Mouse (Mus musculus) midbrain, embryonic 13.5 days (tissue): ENCODE measurements around the gene Mtch1. TPM values are rescaled to one million over a fixed set of nuclear protein-coding genes. Genes with fewer than 3 reads are reported as not detected.

Source experiments
- ATAC-seq: fragments of 200-750 bp; cut with Nextera tagmentation; 2 replicates; pipeline ENCODE4 v1.8.0; 2017; ENCODE audit warnings: mild to moderate bottlenecking, moderate TSS enrichment, moderate library complexity
- H3K27ac ChIP-seq: fragments of 300-500 bp; sonication (generic); 2 replicates; pipeline ENCODE4 v1.5.1; 2015; ENCODE audit warnings: inconsistent platforms, mild to moderate bottlenecking, moderate library complexity
- H3K27me3 ChIP-seq: fragments of 300-500 bp; sonication (generic); 2 replicates; pipeline ENCODE4 v1.6.1; 2015; ENCODE audit warnings: mild to moderate bottlenecking, inconsistent platforms
- H3K36me3 ChIP-seq: fragments of 300-500 bp; sonication (generic); 2 replicates; pipeline ENCODE4 v1.6.1; 2015; ENCODE audit warnings: mild to moderate bottlenecking, inconsistent platforms
- H3K4me1 ChIP-seq: fragments of 300-500 bp; sonication (generic); replicated peaks from 2 replicates; pipeline ENCODE4 v1.6.1; 2015; ENCODE audit warnings: inconsistent platforms
- H3K4me2 ChIP-seq: fragments of 300-500 bp; sonication (generic); replicated peaks from 2 replicates; pipeline ENCODE4 v1.6.1; 2015; ENCODE audit warnings: moderate library complexity, mild to moderate bottlenecking, inconsistent platforms
- H3K4me3 ChIP-seq: fragments of 300-500 bp; sonication (generic); replicated peaks from 2 replicates; pipeline ENCODE4 v1.5.1; 2015; ENCODE audit warnings: mild to moderate bottlenecking, inconsistent platforms
- H3K9ac ChIP-seq: fragments of 300-500 bp; sonication (generic); replicated peaks from 2 replicates; pipeline ENCODE4 v1.6.1; 2015; ENCODE audit warnings: mild to moderate bottlenecking, inconsistent platforms
- H3K9me3 ChIP-seq: fragments of 300-500 bp; sonication (generic); 2 replicates; pipeline ENCODE4 v1.6.1; 2016; ENCODE audit warnings: mild to moderate bottlenecking, inconsistent platforms
- WGBS: fragments of 180-500 bp; shearing (Covaris S2); methylation state at CpG from one replicate; pipeline ENCODE4 v1.1.7; 2015; 5-methylcytosine and 5-hydroxymethylcytosine counted together
- polyA plus RNA-seq: library from polyadenylated mRNA; unstranded; fragments of >200 nt; fragmentation: Nextera tagmentation; extraction: Ambion mirVana; gene quantifications from 2 replicates; pipeline ENCODE4 v1.2.1, GENCODE M21; 2015

Mtch1 gene
- polyA plus RNA-seq, 1 experiment from 2014 or later = 461 TPM

DNA sequence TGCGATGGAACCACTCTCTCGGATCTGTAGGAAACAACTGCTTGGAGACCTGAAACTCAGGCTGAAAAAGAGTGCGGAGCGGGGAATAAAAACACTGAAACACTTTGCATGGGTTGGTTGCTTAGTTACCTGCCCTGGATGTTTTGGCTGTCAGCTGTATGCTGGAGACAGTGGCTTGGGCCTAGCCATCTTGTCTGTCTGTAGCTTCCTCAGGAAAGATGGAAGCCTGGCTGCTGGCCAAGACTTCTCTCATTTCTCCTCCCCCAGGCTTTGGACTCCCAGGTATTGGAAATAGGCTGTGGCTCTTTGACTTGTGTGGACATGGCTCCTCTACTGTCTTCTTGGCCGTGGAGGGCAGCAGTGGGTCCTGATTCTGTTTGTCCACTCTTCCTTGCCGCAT is 46.3 kb downstream of the Mtch1 start:
- H3K9ac ChIP-seq = no peak overlapping the region
- peaks cover 57% of the 10 kb centered on the region for H3K36me3 ChIP-seq
- no peaks in the 10 kb centered on the region for H3K27me3 ChIP-seq
- peaks cover 8% of the 10 kb centered on the region; the same call in 1 of the 2 replicates for H3K4me1 ChIP-seq
- ATAC-seq = no peak
- H3K9me3 ChIP-seq = no peaks in the 10 kb centered on the region
- H3K27ac ChIP-seq = no peak overlapping the region
- WGBS = 91% methylated on average over 6 of the region's 6 CpGs
- no peak overlapping the region for H3K4me2 ChIP-seq
- no peak overlapping the region for H3K4me3 ChIP-seq

DNA sequence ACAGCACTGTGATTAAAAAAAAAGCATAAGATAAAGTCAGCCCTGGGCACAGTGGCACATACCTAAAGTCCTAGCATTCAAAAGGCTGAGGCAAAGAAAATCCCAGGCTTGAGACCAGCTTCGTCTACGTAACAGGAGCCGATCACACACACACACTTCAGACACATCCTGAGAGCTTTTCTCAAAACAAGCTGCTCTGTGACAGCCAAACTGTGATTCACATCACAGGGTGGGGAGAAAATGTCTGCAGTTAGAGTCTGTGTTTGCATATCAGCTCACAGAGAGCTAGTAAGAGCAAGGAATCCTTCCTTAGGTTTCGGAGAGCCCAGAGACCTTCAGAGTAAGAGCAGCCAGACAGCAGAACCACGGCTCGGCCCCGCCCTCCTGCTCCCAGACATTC is 46.8 kb downstream of the Mtch1 start:
- no peak for ATAC-seq
- Histone ChIP-seq H3K36me3 (peaks cover 62% of the 10 kb centered on the region), H3K4me3 (no peak overlapping the region), H3K27ac (no peak overlapping the region), H3K4me1 (peaks cover 7% of the 10 kb centered on the region; the same call in 1 of the 2 replicates), H3K4me2 (no peak overlapping the region), H3K9me3 (no peaks in the 10 kb centered on the region), H3K27me3 (no peaks in the 10 kb centered on the region), H3K9ac (no peak overlapping the region)
- 95% methylated on average over 7 of the region's 7 CpGs for WGBS

DNA sequence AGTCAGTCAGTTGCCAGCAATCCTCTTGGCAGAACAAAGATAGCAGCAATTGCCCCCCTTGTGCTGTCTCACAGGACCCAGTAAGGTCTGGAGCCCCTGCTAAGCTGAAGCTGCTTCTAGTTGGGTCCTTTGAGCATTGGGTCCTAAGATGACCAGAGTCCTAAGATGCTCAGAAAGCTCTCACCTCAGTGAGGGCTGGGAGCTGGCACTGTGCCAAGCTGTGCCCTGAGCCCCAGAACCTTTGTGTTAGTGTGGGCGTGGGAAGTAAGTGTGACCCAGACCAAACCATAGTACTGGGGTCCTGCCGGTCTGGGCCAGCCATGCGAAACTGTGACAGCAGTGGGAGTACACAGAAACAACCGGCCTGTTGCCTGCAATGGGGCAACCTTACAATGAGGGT is 48.5 kb downstream of the Mtch1 start:
- Histone ChIP-seq H3K9ac (no peak overlapping the region), H3K9me3 (no peaks in the 10 kb centered on the region), H3K27ac (no peak overlapping the region), H3K4me3 (no peak overlapping the region), H3K4me1 (no peaks in the 10 kb centered on the region), H3K27me3 (no peaks in the 10 kb centered on the region), H3K4me2 (no peak overlapping the region), H3K36me3 (peaks cover 79% of the 10 kb centered on the region)
- ATAC-seq = no peak
- WGBS = 81% methylated on average over 4 of the region's 4 CpGs

DNA sequence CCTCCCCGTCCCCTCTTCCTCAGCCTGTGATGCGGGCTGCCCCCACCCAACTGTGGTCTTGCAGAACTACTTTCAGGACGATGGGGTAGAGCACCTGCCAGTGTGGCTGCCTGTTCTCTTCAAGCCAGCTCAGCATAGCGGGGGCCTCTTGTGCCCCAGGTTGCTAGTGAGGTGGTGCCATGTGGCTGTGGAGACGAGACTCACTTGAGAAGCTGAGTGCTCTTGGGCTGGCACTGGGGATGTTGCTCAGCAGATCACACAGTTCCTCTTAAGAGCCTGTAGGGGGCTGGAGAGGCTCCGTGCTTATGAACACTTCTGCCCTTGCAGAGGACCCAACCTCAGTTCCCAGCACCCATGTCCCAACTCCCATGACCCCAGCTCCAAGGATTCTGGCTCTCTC is 49.9 kb downstream of the Mtch1 start:
- no peaks in the 10 kb centered on the region for H3K4me1 ChIP-seq
- ATAC-seq = no peak

DNA sequence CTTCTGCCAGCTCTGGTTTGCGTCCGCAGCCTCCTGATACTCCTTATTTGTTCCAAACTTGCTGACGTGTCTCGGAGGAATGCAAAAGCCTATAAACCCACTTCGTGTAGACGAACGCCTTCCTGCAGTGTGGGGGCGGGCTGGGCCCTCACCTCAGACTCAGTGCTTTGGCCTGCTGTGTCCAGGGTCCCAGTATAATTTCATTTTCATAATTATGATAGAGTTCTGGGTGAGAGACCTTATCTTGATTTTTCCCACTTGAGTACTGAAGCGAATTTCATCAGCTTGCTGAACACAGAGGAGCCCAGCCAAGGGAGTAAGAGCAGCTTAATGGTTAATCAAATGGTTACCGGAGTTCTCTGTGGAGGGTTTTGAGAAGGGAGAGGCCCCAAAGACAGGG is 50.4 kb downstream of the Mtch1 start:
- H3K9ac ChIP-seq = no peak overlapping the region
- H3K36me3 ChIP-seq = peaks cover 92% of the 10 kb centered on the region
- no peak for ATAC-seq
- no peak overlapping the region for H3K4me3 ChIP-seq
- H3K27me3 ChIP-seq = no peaks in the 10 kb centered on the region
- H3K9me3 ChIP-seq = no peaks in the 10 kb centered on the region
- WGBS = 91% methylated on average over 10 of the region's 10 CpGs
- H3K27ac ChIP-seq = no peak overlapping the region
- H3K4me2 ChIP-seq = no peak overlapping the region
- no peaks in the 10 kb centered on the region for H3K4me1 ChIP-seq

More for the DNA sequence above, 49.9 kb downstream of the Mtch1 start:
- Histone ChIP-seq H3K27me3 (no peaks in the 10 kb centered on the region), H3K9ac (no peak overlapping the region), H3K4me2 (no peak overlapping the region), H3K27ac (no peak overlapping the region), H3K9me3 (no peaks in the 10 kb centered on the region), H3K4me3 (no peak overlapping the region), H3K36me3 (peaks cover 89% of the 10 kb centered on the region)
- 89% methylated on average over 6 of the region's 6 CpGs for WGBS

DNA sequence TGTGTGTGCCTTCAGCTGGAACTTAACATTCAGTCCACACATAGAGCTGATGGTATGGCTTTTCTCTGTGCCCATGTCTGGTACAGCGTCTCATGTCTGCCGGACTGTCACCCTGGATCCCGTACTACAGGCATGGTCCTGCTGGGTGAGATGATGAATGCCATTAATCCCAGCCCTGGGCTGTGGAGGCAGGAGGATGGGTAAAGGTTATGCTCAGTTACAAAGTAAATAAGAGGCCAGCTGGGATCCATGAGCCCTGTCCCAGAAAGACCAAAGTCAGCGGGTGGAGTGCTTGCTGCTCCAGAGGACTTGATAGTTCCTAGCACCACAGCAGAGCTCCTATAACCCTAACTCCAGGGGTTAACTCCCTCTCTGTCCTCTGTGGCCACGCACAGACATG is 51.9 kb downstream of the Mtch1 start:
- Histone ChIP-seq H3K9ac (no peak overlapping the region), H3K4me3 (no peak overlapping the region), H3K4me1 (no peaks in the 10 kb centered on the region), H3K27ac (no peak overlapping the region), H3K36me3 (peaks cover 88% of the 10 kb centered on the region), H3K27me3 (no peaks in the 10 kb centered on the region), H3K4me2 (no peak overlapping the region), H3K9me3 (no peaks in the 10 kb centered on the region)
- WGBS = 77% methylated on average over 5 of the region's 5 CpGs
- no peak for ATAC-seq

DNA sequence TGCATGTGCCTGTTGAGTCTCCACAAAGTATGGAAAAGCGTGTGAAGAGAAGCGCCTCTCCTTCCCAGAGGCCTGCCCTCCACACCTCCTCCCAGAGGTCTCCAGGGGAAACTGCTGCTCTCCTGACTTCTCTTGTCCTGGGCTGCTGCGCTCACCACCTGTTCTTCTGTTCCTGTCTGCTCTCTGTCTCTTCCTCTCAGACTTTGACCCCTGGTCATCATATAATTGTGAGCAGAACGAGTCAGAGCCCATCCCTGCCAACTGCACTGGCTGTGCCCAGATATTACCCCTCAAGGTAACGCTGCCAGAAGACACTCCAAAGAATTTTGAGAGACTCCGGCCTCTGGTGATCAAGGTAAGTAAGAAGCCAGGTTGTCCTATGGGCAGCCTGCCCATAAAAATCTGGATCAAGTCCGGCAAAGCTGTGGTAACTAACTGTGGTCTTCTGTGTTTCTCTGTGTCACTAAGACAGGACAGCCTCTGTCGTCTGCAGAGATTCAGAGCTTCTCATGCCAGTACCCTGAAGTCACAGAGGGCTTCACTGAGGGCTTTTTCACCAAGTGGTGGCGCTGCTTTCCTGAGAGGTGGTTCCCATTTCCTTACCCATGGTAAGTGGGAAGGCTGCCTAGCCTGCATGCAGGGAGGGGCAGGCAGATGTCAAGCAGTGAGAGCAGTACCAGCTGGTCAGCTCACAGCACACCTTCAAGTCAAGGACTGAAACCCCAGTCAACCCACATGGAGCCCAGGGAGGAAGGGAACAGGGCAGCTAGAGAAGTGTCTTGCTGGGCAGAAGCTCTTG is 53.7 kb downstream of the Mtch1 start:
- H3K4me1 ChIP-seq = no peaks in the 10 kb centered on the region
- H3K9ac ChIP-seq = no peak overlapping the region
- H3K4me2 ChIP-seq = no peak overlapping the region
- WGBS = 86% methylated on average over 9 of the region's 9 CpGs
- H3K9me3 ChIP-seq = no peaks in the 10 kb centered on the region
- peaks cover 70% of the 10 kb centered on the region for H3K36me3 ChIP-seq
- no peak overlapping the region for H3K4me3 ChIP-seq
- H3K27me3 ChIP-seq = no peaks in the 10 kb centered on the region
- ATAC-seq = no peak
- no peak overlapping the region for H3K27ac ChIP-seq

DNA sequence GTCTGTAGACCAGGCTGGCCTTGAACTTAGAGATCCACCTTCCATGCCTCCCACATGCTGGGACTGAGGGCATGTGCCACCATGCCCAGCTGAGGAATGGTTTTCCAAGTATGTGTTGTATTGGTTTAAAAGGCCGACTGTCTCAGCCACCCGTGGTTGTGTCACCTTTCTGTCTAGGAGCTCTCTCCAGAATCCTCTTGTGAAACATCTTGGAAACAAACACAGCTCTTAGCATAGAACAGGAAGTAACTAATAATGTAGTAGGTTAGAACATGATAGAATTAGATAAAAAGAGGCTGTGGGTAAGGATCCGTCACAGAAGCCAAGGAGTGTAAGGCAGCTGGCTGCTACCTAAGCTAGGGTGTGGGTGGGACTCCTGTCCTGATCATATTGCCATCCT is 54.7 kb downstream of the Mtch1 start:
- Histone ChIP-seq H3K4me1 (no peaks in the 10 kb centered on the region), H3K9me3 (no peaks in the 10 kb centered on the region), H3K27me3 (no peaks in the 10 kb centered on the region), H3K27ac (no peak overlapping the region), H3K9ac (no peak overlapping the region), H3K4me3 (no peak overlapping the region), H3K4me2 (no peak overlapping the region), H3K36me3 (peaks cover 62% of the 10 kb centered on the region)
- WGBS = 94% methylated on average over 3 of the region's 3 CpGs
- ATAC-seq = no peak

DNA sequence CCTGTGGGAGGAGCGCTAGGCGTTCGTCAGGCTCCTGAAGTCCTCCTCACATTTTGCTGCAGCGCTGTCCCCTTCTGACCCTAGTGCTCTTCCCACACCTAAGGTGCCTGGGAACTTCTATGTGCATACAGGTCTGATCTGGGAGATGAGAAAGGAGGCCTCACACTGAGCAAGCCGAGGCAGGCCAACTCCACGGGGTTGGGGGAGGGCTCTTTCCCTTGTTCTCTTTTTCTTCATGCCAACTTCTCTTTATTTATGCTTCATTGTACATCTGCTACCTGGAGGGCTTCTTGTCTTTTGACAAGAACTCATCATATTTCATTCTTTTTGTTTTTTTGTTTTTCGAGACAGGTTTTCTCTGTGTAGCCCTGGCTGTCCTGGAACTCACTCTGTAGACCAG is 55.9 kb downstream of the Mtch1 start:
- Histone ChIP-seq H3K27ac (no peak overlapping the region), H3K4me1 (no peaks in the 10 kb centered on the region), H3K9me3 (no peaks in the 10 kb centered on the region), H3K4me3 (no peak overlapping the region), H3K9ac (no peak overlapping the region), H3K4me2 (no peak overlapping the region), H3K27me3 (no peaks in the 10 kb centered on the region), H3K36me3 (peaks cover 50% of the 10 kb centered on the region)
- 86% methylated on average over 7 of the region's 7 CpGs for WGBS
- ATAC-seq = no peak

DNA sequence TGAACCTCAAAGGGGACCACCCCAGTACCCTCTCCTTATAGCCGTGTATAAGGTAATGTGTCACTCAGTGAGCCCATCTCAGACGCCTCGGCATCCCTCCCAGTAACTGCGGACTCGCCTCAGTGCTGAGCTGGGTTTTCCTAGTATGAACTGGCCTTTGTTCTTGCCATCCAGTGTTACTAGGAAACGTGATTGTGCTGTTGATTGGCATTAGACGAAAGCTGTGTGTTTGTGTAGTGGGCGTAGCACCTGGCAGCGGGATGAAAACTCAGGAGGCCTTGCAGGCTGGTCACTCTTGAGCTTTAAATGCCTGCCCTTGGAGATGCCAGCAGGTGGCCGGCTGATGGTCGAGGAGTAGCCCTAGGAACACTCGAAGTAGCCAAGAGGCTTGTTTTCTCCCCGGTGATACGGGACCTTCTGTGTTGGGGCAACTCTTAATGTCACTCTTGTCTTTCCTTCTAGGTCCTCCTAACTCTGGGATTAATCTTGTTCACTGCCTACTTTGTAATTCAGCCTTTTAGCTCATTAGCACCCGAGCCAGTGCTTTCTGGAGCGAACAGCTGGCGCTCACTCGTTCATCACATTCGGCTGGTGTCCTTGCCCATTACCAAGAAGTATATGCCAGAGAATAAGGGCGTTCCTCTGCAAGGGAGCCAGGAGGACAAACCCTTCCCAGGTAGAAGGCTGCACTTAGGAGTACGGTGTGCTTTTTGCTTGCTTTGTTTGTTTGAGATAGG is 65.3 kb downstream of the Mtch1 start:
- no peak overlapping the region for H3K4me3 ChIP-seq
- whole genome bisulfite sequencing = 42% methylated on average over 21 of the region's 21 CpGs
- H3K36me3 ChIP-seq = peaks cover 58% of the 10 kb centered on the region
- H3K4me1 ChIP-seq = peaks cover 11% of the 10 kb centered on the region
- H3K27ac ChIP-seq = peak overlapping the region; percentile 56; the same call in 1 of the 2 replicates
- no peaks in the 10 kb centered on the region for H3K9me3 ChIP-seq
- no peak overlapping the region for H3K9ac ChIP-seq
- H3K4me2 ChIP-seq = 0 out of 2 replicates have a peak overlapping the region, but pooled peaks have one; percentile 6
- H3K27me3 ChIP-seq = no peaks in the 10 kb centered on the region
- peak; percentile 40; the same call in 1 of the 2 replicates for ATAC-seq
